Mouse (Mus musculus) kidney, postnatal 0 days (tissue): ENCODE results near the gene Crym. TPM values are rescaled to one million over a fixed set of nuclear protein-coding genes. Genes with fewer than 3 reads are reported as not detected.

ENCODE experiments used
- ATAC-seq: fragments of 200-750 bp; cut with Nextera tagmentation; replicated peaks from 2 replicates; pipeline ENCODE4 v1.8.0; 2017; ENCODE audit warnings: low read depth, moderate number of reproducible peaks, moderate TSS enrichment, moderate library complexity; ENCODE audit not compliant: low FRiP score
- DNase-seq: peaks from one replicate; pipeline ENCODE4 v3.0.0-alpha.2; 2016; ENCODE audit warnings: low spot score
- H3K27ac ChIP-seq: fragments of 300-500 bp; sonication (generic); 2 replicates; pipeline ENCODE4 v1.5.1; 2014; ENCODE audit warnings: mild to moderate bottlenecking
- H3K27me3 ChIP-seq: fragments of 300-500 bp; sonication (generic); 2 replicates; pipeline ENCODE4 v1.6.1; 2014; ENCODE audit warnings: low read length, mixed read lengths; ENCODE audit not compliant: insufficient read depth
- H3K36me3 ChIP-seq: fragments of 300-500 bp; sonication (generic); 2 replicates; pipeline ENCODE4 v1.6.1; 2014; ENCODE audit warnings: low read length, mixed read lengths; ENCODE audit not compliant: insufficient read depth
- H3K4me1 ChIP-seq: fragments of 300-500 bp; sonication (generic); replicated peaks from 2 replicates; pipeline ENCODE4 v1.6.1; 2014; ENCODE audit warnings: antibody characterized with exemption, low read length, mixed read lengths; ENCODE audit not compliant: insufficient read depth
- H3K4me2 ChIP-seq: fragments of 300-500 bp; sonication (generic); 2 replicates; pipeline ENCODE4 v1.6.1; 2014; ENCODE audit warnings: mild to moderate bottlenecking, low read length, moderate library complexity, mixed read lengths
- H3K4me3 ChIP-seq: fragments of 300-500 bp; sonication (generic); replicated peaks from 2 replicates; pipeline ENCODE4 v1.5.1; 2014; ENCODE audit warnings: low read depth, low read length
- H3K9ac ChIP-seq: fragments of 300-500 bp; sonication (generic); 2 replicates; pipeline ENCODE4 v1.6.1; 2014; ENCODE audit warnings: low read depth, low read length
- H3K9me3 ChIP-seq: fragments of 300-500 bp; sonication (generic); replicated peaks from 2 replicates; pipeline ENCODE4 v1.6.1; 2016; ENCODE audit warnings: low read length, inconsistent platforms, mixed read lengths
- CTCF ChIP-seq: IDR thresholded peaks from 2 replicates; pipeline ENCODE4 v1.5.1; 2016; ENCODE audit warnings: antibody characterized with exemption, low read depth, mild to moderate bottlenecking, moderate library complexity
- WGBS: fragments of 180-500 bp; shearing (Covaris S2); extraction: QIAGEN DNeasy Blood & Tissue Kit; methylation state at CpG from one replicate; pipeline ENCODE4 v1.1.7; 2014; 5-methylcytosine and 5-hydroxymethylcytosine counted together
- polyA plus RNA-seq: library from polyadenylated mRNA; unstranded; fragments of >200 nt; fragmentation: Nextera tagmentation; extraction: Ambion mirVana; gene quantifications from 2 replicates; pipeline ENCODE4 v1.2.1, GENCODE M21; 2015

Crym gene
- polyA plus RNA-seq, 1 experiment from 2014 or later = 41.6 TPM

DNA sequence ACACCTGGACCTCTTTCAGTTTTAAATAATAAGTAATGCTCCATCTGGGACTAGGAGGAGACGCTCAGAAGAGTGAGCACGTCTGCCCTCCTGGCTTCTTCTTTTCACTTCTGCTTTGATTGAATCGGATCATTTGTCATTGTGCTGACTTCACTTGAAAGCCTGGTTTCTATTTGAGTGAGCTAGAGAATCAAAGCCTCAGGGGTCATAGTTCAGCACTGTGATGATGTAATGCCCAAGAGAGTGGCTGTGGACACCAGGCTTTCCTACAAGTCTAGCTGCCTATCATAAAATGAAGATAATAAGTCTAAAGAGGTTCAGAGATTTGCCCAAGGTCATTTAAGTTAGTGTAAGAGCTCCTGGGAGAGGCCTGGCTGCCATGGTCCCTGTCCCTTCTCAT, 51.7 kb downstream of the Crym start:
- WGBS = 26% methylated on average over 3 of the region's 3 CpGs
- no peak overlapping the region for H3K27ac ChIP-seq
- ATAC-seq = no peak

GRCm38 (mm10) chr7:120145191-120145590, 56.7 kb downstream of the Crym start, which contains the start of gene Zp2:
Zp2 (minus strand) TSS chr7:120145291.
- WGBS = 91% methylated on average over 9 of the region's 9 CpGs
- H3K9me3 ChIP-seq = no peaks in the 10 kb centered on the region
- no peak within 1 kb of the TSS for H3K4me3 ChIP-seq
- H3K4me1 ChIP-seq = no peaks in the 10 kb centered on the region
- ATAC-seq (no peak), DNase-seq (no peak)
- H3K4me2 ChIP-seq = no peak within 1 kb of the TSS
- no peak within 1 kb of the TSS for H3K27ac ChIP-seq
- H3K9ac ChIP-seq = no peak within 1 kb of the TSS
- no peaks in the 10 kb centered on the region for H3K27me3 ChIP-seq
- TF ChIP-seq CTCF = no peak
- H3K36me3 ChIP-seq = no peaks in the 10 kb centered on the region

More for the DNA sequence above, 51.7 kb downstream of the Crym start:
- H3K4me3 ChIP-seq = no peak overlapping the region
- no peak for DNase-seq
- H3K36me3 ChIP-seq = no peaks in the 10 kb centered on the region
- TF ChIP-seq CTCF = no peak
- H3K9ac ChIP-seq = no peak overlapping the region
- H3K9me3 ChIP-seq = no peaks in the 10 kb centered on the region
- H3K4me1 ChIP-seq = no peaks in the 10 kb centered on the region
- H3K4me2 ChIP-seq = no peak overlapping the region
- no peaks in the 10 kb centered on the region for H3K27me3 ChIP-seq

- no peak overlapping the region for H3K9ac ChIP-seq
- H3K4me2 ChIP-seq = no peak overlapping the region
- DNase-seq (no peak), ATAC-seq (no peak)
- 83% methylated on average over 1 of the region's 1 CpGs for WGBS
- H3K4me1 ChIP-seq = no peaks in the 10 kb centered on the region
- H3K9me3 ChIP-seq = no peaks in the 10 kb centered on the region
- no peaks in the 10 kb centered on the region for H3K27me3 ChIP-seq
- H3K36me3 ChIP-seq = no peaks in the 10 kb centered on the region
- no peak overlapping the region for H3K27ac ChIP-seq
- no peak overlapping the region for H3K4me3 ChIP-seq
- no peak for TF ChIP-seq CTCF
Measured at GRCm38 (mm10) chr7:120142743-120143142, 59.2 kb downstream of the Crym start.

Other genes starting within 250 kb of the Crym start
- 0.01 TPM in 2 replicates for gene Dnah3, start 106.8 kb downstream of the Crym start, polyA plus RNA-seq
- 43.3 and 43.4 TPM in 2 replicates for gene Tmem159, start 99.8 kb downstream of the Crym start, polyA plus RNA-seq
- gene Zp2, start 56.8 kb downstream of the Crym start, polyA plus RNA-seq = 0.06 TPM in 1 of 2 replicates, not detected in the other
- 2.5 and 2.9 TPM in 2 replicates for gene Anks4b, start 28.3 kb downstream of the Crym start, polyA plus RNA-seq
- 0.17 and 0.20 TPM in 2 replicates for gene Abca14, start 1.9 kb upstream of the Crym start, polyA plus RNA-seq
- gene Abca15, start 126.6 kb upstream of the Crym start, polyA plus RNA-seq = not detected in 2 replicates
- gene Abca16, start 207.5 kb upstream of the Crym start, polyA plus RNA-seq = not detected in 2 replicates